Mouse (Mus musculus) c-Kit-positive CD71-negative TER-119-negative erythroid progenitor cells, embryonic 14.5 days (primary cell): ENCODE data around the gene Olfr551.
"Not testable (repeated sequence)": the region's sequence is repeated elsewhere in the genome, so short reads cannot be mapped to it uniquely, and the experiment has no call there.

Experiments used
- DNase-seq: peaks from one replicate; pipeline ENCODE4 v3.0.0-alpha.2; 2013; ENCODE audit warnings: low read depth

Olfr551 gene

DNA sequence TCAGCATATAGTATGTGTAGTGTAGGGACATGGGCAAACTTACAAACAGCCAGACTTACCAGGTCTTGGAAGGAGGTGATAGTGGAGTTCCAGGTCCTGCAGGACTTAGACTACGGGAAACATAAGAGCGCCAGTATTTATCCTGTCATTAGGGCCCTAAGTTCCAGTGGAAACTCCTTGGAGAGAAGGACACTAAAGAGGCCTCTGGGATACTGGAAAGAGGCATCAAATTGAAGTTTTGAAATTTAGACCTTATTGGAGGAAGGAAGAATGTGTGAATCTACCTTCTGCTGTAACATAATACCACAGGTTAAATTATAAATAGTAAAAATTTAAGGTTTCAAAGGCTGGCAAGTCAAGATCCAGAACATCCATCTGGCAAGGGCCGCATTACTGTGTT, at the start of gene Olfr551:
Gene Olfr551 (minus strand): TSS at position 101 of the 400 bp plus-strand sequence.
- no peak for DNase-seq

DNA sequence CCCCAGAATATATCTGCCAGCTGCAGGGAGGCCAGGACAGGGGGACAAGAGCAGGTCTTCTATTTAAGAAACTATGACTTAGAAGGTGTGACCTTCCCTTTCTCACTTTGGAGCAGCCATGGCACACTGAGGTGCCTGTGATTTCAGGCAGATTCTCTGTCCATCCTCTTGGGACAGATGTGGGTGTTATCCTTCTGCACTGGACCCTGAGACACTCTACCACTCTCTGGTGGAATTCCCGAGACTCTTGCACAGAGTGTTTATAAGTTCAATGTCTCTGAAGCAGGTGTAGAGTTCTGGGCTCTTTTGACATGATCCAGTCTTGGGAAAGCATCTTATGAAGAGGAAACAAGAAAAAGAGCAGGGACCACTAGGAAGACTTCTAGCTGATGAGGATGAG, 46.4 kb upstream of the Olfr551 start, which contains the start of gene Olfr554:
Gene Olfr554 (plus strand): TSS at position 301 of the 400 bp plus-strand sequence.
- no peak for DNase-seq

DNA sequence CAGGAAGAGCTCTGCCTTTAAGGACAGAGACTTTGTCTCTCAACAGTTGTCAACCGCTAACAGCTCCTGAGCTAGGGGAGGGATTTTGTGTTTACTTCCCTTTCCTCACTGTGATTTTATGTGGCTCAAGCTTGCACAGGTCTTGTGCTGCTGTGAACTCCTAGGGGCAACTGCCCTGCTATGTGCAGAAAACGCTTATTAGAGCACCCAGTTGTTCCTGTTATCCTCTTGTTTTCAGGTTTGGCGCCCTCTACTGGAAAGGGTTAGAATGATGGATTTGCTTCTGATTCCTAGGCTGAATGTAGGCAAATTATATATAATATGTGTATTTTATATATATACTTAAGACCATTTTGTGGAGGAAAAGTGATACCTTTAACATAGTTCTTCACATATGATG, 45.0 kb upstream of the Olfr551 start:
- DNase-seq = peak; percentile 19

DNA sequence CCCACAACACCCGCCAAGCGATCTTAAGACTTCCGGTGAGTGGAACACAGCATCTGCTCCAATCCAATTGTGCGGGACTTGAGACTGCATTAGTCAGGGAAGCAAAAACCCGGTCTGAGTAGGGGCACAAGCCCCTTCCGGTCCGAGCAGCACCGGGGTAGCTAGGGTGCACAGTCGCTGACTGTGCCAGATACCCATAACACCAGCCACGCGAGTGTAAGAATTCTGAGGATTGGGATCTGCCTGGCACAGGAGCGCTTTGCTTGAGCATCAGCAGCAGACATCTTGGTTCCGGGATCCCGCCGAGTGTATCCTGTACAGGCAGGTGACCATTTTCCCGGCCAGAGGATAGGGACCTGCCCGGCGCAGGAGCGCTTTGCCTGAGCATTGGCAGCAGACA, 28.7 kb upstream of the Olfr551 start:
- not testable (repeated sequence) for DNase-seq

DNA sequence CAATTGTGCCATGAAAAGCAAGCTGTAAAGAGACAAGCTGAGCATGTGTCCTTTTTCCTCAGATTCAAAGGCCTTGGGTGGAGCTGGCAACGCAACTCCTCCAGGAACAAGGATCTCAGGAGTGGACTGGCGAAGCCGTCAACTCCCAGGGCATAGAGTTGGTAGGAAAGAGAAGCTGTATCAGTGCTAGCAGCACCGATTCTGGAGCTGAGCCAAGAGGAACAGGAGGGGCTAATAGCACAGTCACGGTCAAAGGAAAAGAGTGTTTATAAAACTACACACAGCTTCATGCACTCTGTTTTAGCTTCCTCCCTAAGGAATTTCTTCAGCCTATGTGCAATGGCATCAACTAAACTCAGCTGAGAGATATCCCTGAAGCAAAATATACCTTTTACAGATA, 27.9 kb upstream of the Olfr551 start:
- DNase-seq = no peak

DNA sequence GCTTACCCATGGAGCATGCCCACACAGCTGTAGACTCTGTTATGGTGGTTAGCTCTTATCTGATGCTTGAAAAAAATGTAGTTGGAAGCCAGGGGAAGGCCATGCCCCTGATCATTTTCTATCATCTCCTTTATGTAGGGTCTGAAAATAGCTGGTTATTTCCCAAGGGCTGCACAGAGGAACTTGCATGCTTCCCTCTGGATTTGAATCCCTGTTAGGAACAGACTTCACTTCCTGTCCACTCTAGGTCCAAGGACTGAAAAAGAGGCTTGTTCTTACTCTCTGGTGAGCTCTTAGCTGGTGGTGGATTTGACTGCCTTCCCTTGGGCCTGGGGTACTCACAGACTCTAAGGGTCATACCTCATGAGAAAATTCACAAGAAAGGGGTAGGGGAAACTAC, 26.4 kb upstream of the Olfr551 start, which contains the start of gene Olfr553:
Gene Olfr553 (minus strand): TSS at position 101 of the 400 bp plus-strand sequence.
- no peak for DNase-seq

DNA sequence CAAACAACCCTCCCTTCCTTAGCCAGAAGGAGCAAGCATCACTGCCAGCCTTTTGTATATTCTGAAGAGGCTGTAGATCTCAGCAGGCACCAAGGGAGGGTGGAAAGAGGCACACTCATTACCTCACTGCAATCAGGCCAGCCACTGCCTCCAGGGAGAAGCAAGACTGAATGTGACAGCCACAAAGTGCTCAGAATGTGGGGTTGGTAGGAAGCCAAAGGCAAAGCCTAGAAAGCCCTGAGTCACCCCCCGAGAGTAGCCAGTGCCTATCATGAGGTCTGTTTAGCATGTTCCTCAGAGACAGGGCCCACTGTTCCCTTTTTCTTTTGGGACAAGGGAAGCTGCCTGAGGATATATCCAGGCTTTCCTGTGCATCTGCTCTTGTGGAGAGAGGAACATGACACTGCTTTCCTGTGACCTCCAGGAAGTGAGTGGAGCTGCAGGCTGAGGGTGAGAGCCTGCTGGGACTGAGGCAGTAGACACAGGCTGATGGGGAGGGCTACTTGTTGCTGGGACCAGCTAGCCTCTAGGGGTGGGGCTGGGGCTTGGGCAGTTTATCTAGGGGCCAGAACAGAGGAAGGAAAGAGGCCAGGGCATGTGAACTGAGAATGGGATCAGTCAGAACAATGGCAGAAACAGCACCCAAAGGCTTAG, 5.8 kb upstream of the Olfr551 start, which contains the start of gene Olfr552:
Gene Olfr552 (plus strand): TSS at position 393 of the 654 bp plus-strand sequence.
- no peak for DNase-seq

DNA sequence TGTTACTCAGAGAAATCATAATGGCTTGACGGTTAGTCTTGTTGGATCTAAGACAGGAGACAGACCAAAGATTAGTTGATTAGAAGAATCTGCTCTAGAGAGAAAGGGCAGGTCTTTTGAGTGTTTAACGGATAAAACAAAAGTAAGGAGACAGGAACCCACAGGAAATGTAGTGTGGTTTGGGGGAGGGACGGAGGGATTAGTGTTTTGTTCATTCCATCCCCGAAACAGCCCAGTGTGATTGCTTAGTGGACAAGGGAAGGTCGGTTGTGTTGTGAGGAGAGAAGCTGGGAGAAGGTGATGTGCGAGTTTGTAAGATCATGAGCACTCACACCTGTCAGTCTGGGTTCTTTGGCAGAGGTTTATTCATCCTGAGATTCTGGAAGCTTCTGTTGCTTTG, 15.7 kb downstream of the Olfr551 start:
- DNase-seq = no peak

DNA sequence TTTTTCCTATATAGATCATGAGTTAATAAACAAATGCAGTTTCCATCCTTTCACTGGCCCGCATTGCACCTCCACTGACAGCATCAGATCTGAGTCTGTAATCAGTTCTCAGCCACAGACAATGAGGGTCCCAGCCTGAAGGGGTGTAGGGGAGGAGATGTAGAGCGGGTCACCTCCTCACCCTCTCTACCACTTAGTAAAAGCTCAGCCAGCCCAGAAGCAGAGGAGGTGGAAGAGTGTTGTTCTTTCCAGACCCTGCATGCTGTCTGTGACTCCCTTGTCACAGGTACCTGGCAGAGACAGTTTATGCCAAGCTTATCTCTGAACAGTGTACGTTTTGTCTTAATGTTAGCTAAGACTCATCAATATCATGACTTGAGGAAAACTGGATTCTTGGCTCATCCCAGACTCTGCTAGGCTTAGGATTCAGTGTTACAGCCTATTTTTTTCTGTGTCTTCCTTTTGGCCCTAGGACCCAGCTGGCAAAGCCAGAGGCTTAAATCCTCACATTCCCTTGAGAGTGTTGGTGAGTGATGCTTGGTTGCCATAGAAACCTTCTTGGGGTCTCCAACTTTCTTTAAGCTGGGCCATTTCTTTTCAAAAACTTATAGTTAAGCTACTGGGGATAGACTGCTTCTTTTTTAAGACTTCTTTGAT, 18.4 kb downstream of the Olfr551 start:
- DNase-seq = no peak

DNA sequence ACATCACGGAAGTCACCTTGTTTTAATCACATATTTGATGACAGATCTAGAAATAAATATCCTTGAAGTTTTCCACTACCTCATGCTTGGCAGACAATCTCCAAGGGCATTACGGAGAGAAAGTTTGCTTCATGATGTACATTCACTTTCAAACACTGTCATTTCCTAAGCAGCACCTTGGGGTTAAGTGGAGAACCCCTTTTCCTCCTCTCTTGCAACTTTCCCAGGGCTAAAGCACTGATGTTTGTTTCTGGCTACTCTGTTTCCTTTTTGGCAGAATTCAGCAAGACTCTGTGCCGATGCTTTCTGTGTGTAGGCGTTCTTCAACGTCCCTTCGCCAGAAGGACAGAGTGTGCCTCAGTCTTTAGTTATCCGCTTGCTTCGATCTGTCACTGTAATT, 20.5 kb downstream of the Olfr551 start, which contains the start of gene Olfr550:
Gene Olfr550 (plus strand): TSS at position 301 of the 400 bp plus-strand sequence.
- DNase-seq = no peak

DNA sequence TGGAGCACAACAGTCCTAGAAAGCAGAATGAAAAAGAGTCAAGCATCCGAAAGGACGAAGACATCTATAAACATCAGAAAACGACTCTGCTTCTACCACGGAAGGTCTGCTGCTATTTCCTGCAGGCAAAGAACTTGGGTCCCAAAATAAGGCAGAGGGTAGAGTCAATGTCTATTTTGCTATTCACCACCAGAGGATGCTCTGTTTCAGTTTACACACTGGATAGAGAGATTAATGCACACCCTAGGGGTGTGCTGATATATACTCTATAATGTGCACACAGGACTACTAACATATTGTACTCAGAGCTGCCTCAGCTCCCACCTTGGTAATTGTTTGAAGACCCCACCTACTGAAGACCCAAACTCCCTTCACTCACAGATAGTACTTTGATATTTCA, 25.5 kb downstream of the Olfr551 start:
- DNase-seq = no peak

DNA sequence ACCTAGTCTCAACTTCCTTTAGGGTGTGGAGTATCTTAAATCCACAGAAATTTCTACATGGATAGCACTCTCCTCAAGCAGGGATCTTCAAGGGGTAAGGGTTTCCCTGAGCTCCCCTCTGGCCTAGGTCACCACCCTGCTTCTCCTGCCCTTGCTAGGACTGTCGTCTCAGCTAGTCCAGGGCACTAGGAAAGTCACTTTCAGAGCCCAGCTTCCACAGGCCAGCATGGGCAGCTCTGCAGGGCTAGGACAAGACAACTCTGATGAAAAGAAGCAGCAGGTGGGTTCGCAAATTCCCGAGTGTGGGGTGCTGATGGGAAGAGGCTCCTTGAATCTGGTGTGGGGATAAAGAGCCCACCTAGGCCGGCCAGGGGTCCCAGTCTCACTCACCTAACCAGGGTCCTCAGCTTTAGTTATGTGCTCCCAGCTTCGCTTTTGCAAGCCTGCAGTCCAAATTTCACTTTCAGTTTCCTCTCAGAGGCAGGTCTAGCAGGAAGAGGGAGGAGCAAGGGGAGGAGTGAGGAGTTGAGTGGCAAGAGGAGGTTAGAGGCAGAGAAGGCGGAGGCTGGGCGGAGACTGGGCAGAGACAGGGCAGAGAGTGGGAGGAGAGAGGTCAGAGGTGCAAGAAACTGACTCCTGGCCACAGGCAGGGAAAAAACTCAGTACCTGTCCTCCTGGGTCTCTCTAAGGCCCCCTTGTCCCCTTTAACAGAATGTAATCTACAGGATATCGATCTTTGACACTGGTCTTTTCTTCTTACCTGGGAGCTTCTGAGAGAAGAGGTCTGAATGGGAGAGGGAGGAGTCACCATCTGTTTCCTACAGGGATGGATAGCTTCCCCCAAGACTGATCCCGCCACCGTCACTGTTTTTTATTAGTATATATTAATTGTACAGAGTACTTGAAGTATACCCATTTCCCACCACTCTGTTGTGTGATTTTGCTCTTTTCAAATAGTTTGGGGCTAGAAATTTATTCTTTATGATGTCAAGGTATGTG, 26.4 kb downstream of the Olfr551 start, which contains the start of gene Trim21:
Gene Trim21 (minus strand): TSS at position 488 of the 999 bp plus-strand sequence.
- peak; percentile 85 for DNase-seq

DNA sequence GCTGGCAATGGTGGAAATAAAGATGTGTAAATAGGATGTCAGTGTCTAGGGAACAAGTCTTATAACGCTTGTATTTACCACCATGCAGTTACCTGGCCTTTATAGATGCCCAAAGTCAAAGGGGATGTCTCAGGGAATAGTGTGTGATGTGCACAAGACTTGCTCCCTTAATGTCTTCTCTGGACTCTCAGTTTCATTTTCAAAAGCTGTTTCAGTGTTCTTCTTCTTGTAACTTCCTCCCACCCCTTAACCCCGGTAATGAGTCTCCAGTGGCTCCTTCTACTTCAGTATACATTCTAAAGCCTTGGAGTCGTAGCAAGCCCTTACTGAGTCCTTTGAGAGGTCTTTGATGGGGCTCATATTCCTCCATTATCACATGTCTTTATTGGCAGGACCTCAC, 38.4 kb downstream of the Olfr551 start:
- no peak for DNase-seq

DNA sequence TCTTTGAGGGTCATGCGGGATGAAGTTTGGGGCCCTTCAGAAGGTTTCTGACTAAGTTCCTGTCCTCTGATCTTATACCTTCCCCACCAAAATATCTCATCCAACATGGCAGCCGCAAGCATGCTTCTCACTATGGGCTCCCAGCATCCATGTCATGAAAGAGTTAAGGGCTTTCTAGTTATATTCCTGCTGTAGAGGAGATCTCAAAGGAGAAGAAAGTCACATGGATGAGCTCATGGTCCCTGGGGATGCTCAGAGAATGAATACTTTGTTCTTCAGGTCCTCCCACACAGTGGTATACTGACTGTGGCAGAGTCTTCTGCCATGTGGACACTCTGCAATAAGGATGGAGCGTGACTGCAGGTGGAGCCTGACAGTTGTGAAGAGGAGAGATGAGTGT, 42.1 kb downstream of the Olfr551 start, which contains the start of gene Olfr549:
Gene Olfr549 (plus strand): TSS at position 301 of the 400 bp plus-strand sequence.
- no peak for DNase-seq

DNA sequence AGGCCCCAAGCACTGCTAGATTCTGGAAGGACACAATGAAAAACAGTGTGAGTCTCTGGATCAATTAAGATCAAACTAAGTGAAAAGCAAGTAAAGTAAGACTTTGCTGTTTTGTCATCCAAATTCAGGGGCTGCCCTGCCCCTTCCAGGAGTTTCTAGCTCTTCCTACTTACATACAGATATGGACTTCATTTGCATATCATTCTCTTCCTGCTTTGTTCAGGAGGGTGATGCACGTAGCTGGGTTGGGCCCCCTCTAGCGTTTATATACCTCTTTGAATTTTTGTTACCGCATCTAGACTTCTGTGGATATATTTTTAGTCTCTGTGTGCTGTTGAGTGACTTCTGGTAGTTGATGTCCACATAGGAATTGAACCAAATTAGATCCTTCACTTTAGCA, 50.4 kb downstream of the Olfr551 start:
- DNase-seq = no peak

DNA sequence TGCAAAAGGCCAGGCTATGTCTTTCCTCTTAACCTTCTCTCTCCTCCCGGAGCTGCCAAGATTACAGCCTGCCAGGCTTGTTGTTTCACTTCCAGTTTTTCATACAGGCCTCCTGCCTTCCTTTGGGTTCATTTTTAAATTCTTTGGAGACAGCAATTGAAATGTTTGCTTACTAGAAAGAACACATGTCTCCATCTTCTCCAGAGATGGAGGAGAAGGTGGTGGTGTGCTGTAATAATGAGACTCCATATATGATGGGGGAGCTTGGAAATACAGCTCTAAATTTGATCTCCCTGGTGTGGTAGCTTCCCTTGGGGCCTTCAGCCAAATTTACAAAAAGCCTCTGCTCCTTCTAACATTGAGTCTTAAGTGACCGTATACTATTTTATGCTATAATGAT, 51.1 kb downstream of the Olfr551 start, which contains the start of gene Olfr548-ps1:
Gene Olfr548-ps1 (plus strand): TSS at position 301 of the 400 bp plus-strand sequence.
- no peak for DNase-seq

DNA sequence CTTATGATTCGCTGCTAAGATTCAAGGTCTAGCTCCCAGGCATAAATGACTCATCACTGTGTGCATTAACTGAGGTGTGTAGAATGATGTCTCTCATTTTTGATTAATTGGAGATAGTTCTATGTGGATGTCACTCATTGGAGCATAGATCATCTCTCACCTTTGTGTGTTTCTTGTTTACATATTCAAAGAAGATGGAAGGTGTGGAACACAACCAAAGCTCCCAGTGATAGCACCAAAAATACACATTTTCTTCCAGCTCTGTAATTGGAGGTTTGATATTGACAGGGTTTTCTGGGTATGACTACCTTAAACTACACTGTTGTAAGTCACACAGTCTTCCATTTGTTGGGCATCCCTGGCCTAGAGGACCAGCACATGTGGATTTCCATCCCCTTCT, 57.2 kb downstream of the Olfr551 start, which contains the start of gene Olfr547:
Gene Olfr547 (plus strand): TSS at position 301 of the 400 bp plus-strand sequence.
- DNase-seq = no peak
